ENCODE assay signal across 1 mouse cellular context in genomic region chr5:30949654-30950326, GRCm38 (mm10).
TF ChIP-seq lines count a peak whose summit lies in the region.

No protein-coding gene starts in this region.

TF ChIP-seq in MEL, 35 proteins besides CTCF, POLR2A, EP300 and RAD21 (continued from another document):
- no peak for TF ChIP-seq GATA1 (IDR thresholded peaks at IDR 0.05; ENCODE audit: low read depth, low read length)
- peak; percentile 92 for TF ChIP-seq MAZ (IDR thresholded peaks at IDR 0.05; ENCODE audit: low read depth, low read length)
- peak; percentile 58; the same call in 1 of the 2 replicates for TF ChIP-seq POLR2AphosphoS5 (IDR thresholded peaks at IDR 0.05; ENCODE audit: borderline replicate concordance, low read depth, low read length)
- TF ChIP-seq MAX (IDR thresholded peaks at IDR 0.05; ENCODE audit: low read length): peak; percentile 62
- no peak for TF ChIP-seq TAL1 (IDR thresholded peaks at IDR 0.05; ENCODE audit: low read length)
- TF ChIP-seq RCOR1 (IDR thresholded peaks at IDR 0.05; ENCODE audit: low read depth, low read length): peak; percentile 47; the same call in 1 of the 2 replicates
- peak; percentile 67; the same call in 1 of the 2 replicates for TF ChIP-seq HCFC1 (IDR thresholded peaks at IDR 0.05; ENCODE audit: low read depth, low read length)
- TF ChIP-seq CHD1 (IDR thresholded peaks at IDR 0.05; ENCODE audit: low read depth, low read length): peak; percentile 36; the same call in 1 of the 2 replicates
- TF ChIP-seq ZC3H11A (IDR thresholded peaks at IDR 0.05; ENCODE audit: low read depth, low read length): no peak
- TF ChIP-seq MYB (IDR thresholded peaks at IDR 0.05; ENCODE audit: low read depth, low read length): no peak
- TF ChIP-seq JUND (IDR thresholded peaks at IDR 0.05; ENCODE audit: low read depth, low read length): no peak
- TF ChIP-seq MYC (IDR thresholded peaks at IDR 0.05; ENCODE audit: low read depth, low read length): peak; percentile 30; the same call in 1 of the 2 replicates
- peak; percentile 52 for TF ChIP-seq TCF12 (IDR thresholded peaks at IDR 0.05; ENCODE audit: low read depth, low read length)
- no peak for TF ChIP-seq GABPA (IDR thresholded peaks at IDR 0.05; ENCODE audit: low read depth, low read length)
- TF ChIP-seq MXI1 (IDR thresholded peaks at IDR 0.05; ENCODE audit: low read depth, low read length): no peak; the same call in 1 of the 2 replicates
- TF ChIP-seq MAFK (IDR thresholded peaks at IDR 0.05; ENCODE audit: borderline replicate concordance, low read depth, low read length): no peak
- TF ChIP-seq CHD2 (IDR thresholded peaks at IDR 0.05; ENCODE audit: low read length): no peak
- no peak for TF ChIP-seq MEF2A (IDR thresholded peaks at IDR 0.05; ENCODE audit: extremely low read depth, insufficient replicate concordance, low read depth, low read length, poor library complexity, severe bottlenecking)
- TF ChIP-seq BHLHE40 (IDR thresholded peaks at IDR 0.05; ENCODE audit: borderline replicate concordance, low read depth, low read length): no peak
- TF ChIP-seq ETS1 (IDR thresholded peaks at IDR 0.05; ENCODE audit: low read depth, low read length): peak; percentile 42; the same call in 1 of the 2 replicates
- peak; percentile 31; the same call in 1 of the 2 replicates for TF ChIP-seq NRF1 (IDR thresholded peaks at IDR 0.05; ENCODE audit: insufficient read depth, low read depth, low read length, poor library complexity, severe bottlenecking)
- no peak for TF ChIP-seq USF1 (IDR thresholded peaks at IDR 0.05; ENCODE audit: low read depth, low read length)
- TF ChIP-seq ZMIZ1 (IDR thresholded peaks at IDR 0.05; ENCODE audit: low read depth, low read length): peak; percentile 96
- TF ChIP-seq ZNF384 (IDR thresholded peaks at IDR 0.05; ENCODE audit: low read depth, low read length): no peak
- peak; percentile 17; the same call in 1 of the 2 replicates for TF ChIP-seq SMC3 (IDR thresholded peaks at IDR 0.05; ENCODE audit: low read depth, low read length)
- TF ChIP-seq E2F4 (IDR thresholded peaks at IDR 0.05; ENCODE audit: borderline replicate concordance, low read depth, low read length): no peak
- TF ChIP-seq KAT2A (conservative IDR thresholded peaks at IDR 0.05; ENCODE audit: low read depth, low read length): no peak; the same call in 1 of the 2 replicates
- peak; percentile 82 for TF ChIP-seq SIN3A (IDR thresholded peaks at IDR 0.05; ENCODE audit: low read length)
- TF ChIP-seq ELF1 (IDR thresholded peaks at IDR 0.05; ENCODE audit: low read depth, low read length): peak; percentile 78
TF ChIP-seq in MEL: peak in this region for 18.
